Mouse (Mus musculus): ENCODE results near the gene Dpp10. TPM values are rescaled to one million over a fixed set of nuclear protein-coding genes. Genes with fewer than 3 reads are reported as not detected.

Gene Dpp10
- total RNA-seq (2014; fragmentation: Nextera tagmentation) (not detected in 2 replicates), total RNA-seq (2017) (0.12 and 0.16 TPM in 2 replicates), polyA plus RNA-seq (2012) (not detected in 2 replicates)

- Histone ChIP-seq H3K9me3 (replicated peaks) (peaks cover 32% of the 10 kb centered on the region), H3K27me3 (ENCODE audit: insufficient read depth, low read length) (no peaks in the 10 kb centered on the region), H3K4me1 (ENCODE audit: insufficient read depth, low read depth, low read length) (no peaks in the 10 kb centered on the region), H3K36me3 (replicated peaks) (no peaks in the 10 kb centered on the region), H3K4me3 (ENCODE audit: low read depth, low read length) (no peak within 1 kb of the TSS; the same call in 1 of the 2 replicates)
- DNase-seq (ENCODE audit: low spot score) (no peak), ATAC-seq (ENCODE audit: extremely low read depth, insufficient number of reproducible peaks, low FRiP score, poor library complexity, severe bottlenecking) (no peak)
- TF ChIP-seq CTCF (IDR thresholded peaks at IDR 0.05; ENCODE audit: low read depth, low read length): no peak
- TF ChIP-seq TAL1 (conservative IDR thresholded peaks at IDR 0.05; ENCODE audit: low read depth, low read length): no peak
- no peak for TF ChIP-seq GATA1 (IDR thresholded peaks at IDR 0.05; ENCODE audit: borderline replicate concordance, low read length)
- TF ChIP-seq POLR2AphosphoS5 (IDR thresholded peaks at IDR 0.05; ENCODE audit: insufficient replicate concordance, low read depth, low read length): no peak
- no peak for TF ChIP-seq GATA2 (IDR thresholded peaks at IDR 0.05; ENCODE audit: borderline replicate concordance, low read depth, low read length)
Observed at GRCm38 (mm10) chr1:124044925-124045640, at the start of gene Dpp10. TSS of gene Dpp10 (minus strand) at chr1:124045559.

- no peaks in the 10 kb centered on the region for H3K27me3 ChIP-seq (ENCODE audit: insufficient read depth, low read length)
- no peaks in the 10 kb centered on the region for H3K4me1 ChIP-seq (ENCODE audit: insufficient read depth, low read depth, low read length)
- no peak overlapping the region for H3K4me3 ChIP-seq (ENCODE audit: low read depth, low read length)
- peaks cover 29% of the 10 kb centered on the region for H3K9me3 ChIP-seq (replicated peaks)
- TF ChIP-seq TAL1 (conservative IDR thresholded peaks at IDR 0.05; ENCODE audit: low read depth, low read length) (no peak), GATA2 (IDR thresholded peaks at IDR 0.05; ENCODE audit: borderline replicate concordance, low read depth, low read length) (no peak), GATA1 (IDR thresholded peaks at IDR 0.05; ENCODE audit: borderline replicate concordance, low read length) (no peak), CTCF (IDR thresholded peaks at IDR 0.05; ENCODE audit: low read depth, low read length) (no peak), POLR2AphosphoS5 (IDR thresholded peaks at IDR 0.05; ENCODE audit: insufficient replicate concordance, low read depth, low read length) (no peak)
- H3K36me3 ChIP-seq (replicated peaks): no peaks in the 10 kb centered on the region
- ATAC-seq (ENCODE audit: extremely low read depth, insufficient number of reproducible peaks, low FRiP score, poor library complexity, severe bottlenecking) (no peak), DNase-seq (ENCODE audit: low spot score) (no peak)
Observed at GRCm38 (mm10) chr1:124048544-124048943, 3.2 kb upstream of the Dpp10 start.

- TF ChIP-seq TAL1 (conservative IDR thresholded peaks at IDR 0.05; ENCODE audit: low read depth, low read length) (no peak), GATA1 (IDR thresholded peaks at IDR 0.05; ENCODE audit: borderline replicate concordance, low read length) (no peak), GATA2 (IDR thresholded peaks at IDR 0.05; ENCODE audit: borderline replicate concordance, low read depth, low read length) (no peak), CTCF (IDR thresholded peaks at IDR 0.05; ENCODE audit: low read depth, low read length) (no peak), POLR2AphosphoS5 (IDR thresholded peaks at IDR 0.05; ENCODE audit: insufficient replicate concordance, low read depth, low read length) (no peak)
- DNase-seq (ENCODE audit: low spot score) (no peak), ATAC-seq (ENCODE audit: extremely low read depth, insufficient number of reproducible peaks, low FRiP score, poor library complexity, severe bottlenecking) (no peak)
- no peak overlapping the region; the same call in 1 of the 2 replicates for H3K4me3 ChIP-seq (ENCODE audit: low read depth, low read length)
- no peaks in the 10 kb centered on the region for H3K27me3 ChIP-seq (ENCODE audit: insufficient read depth, low read length)
- peaks cover 32% of the 10 kb centered on the region for H3K9me3 ChIP-seq (replicated peaks)
- H3K4me1 ChIP-seq (ENCODE audit: insufficient read depth, low read depth, low read length): no peaks in the 10 kb centered on the region
- H3K36me3 ChIP-seq (replicated peaks): no peaks in the 10 kb centered on the region
Observed at GRCm38 (mm10) chr1:124045761-124046300, 472 bp upstream of the Dpp10 start.

- Histone ChIP-seq H3K36me3 (replicated peaks) (no peaks in the 10 kb centered on the region), H3K4me3 (ENCODE audit: low read depth, low read length) (no peak overlapping the region), H3K9me3 (replicated peaks) (peaks cover 32% of the 10 kb centered on the region), H3K4me1 (ENCODE audit: insufficient read depth, low read depth, low read length) (no peaks in the 10 kb centered on the region), H3K27me3 (ENCODE audit: insufficient read depth, low read length) (no peaks in the 10 kb centered on the region)
- ATAC-seq (ENCODE audit: extremely low read depth, insufficient number of reproducible peaks, low FRiP score, poor library complexity, severe bottlenecking): no peak
- no peak for DNase-seq (ENCODE audit: low spot score)
- TF ChIP-seq TAL1 (conservative IDR thresholded peaks at IDR 0.05; ENCODE audit: low read depth, low read length) (no peak), POLR2AphosphoS5 (IDR thresholded peaks at IDR 0.05; ENCODE audit: insufficient replicate concordance, low read depth, low read length) (no peak), CTCF (IDR thresholded peaks at IDR 0.05; ENCODE audit: low read depth, low read length) (no peak), GATA1 (IDR thresholded peaks at IDR 0.05; ENCODE audit: borderline replicate concordance, low read length) (no peak), GATA2 (IDR thresholded peaks at IDR 0.05; ENCODE audit: borderline replicate concordance, low read depth, low read length) (no peak)
Observed at GRCm38 (mm10) chr1:124044161-124044560, 1.2 kb downstream of the Dpp10 start.

GRCm38 (mm10) chr1:124043421-124043820, 1.9 kb downstream of the Dpp10 start:
- H3K36me3 ChIP-seq (replicated peaks): no peaks in the 10 kb centered on the region
- H3K4me3 ChIP-seq (ENCODE audit: low read depth, low read length): no peak overlapping the region
- H3K9me3 ChIP-seq (replicated peaks): peaks cover 33% of the 10 kb centered on the region
- TF ChIP-seq GATA1 (IDR thresholded peaks at IDR 0.05; ENCODE audit: borderline replicate concordance, low read length) (no peak), GATA2 (IDR thresholded peaks at IDR 0.05; ENCODE audit: borderline replicate concordance, low read depth, low read length) (no peak), POLR2AphosphoS5 (IDR thresholded peaks at IDR 0.05; ENCODE audit: insufficient replicate concordance, low read depth, low read length) (no peak), CTCF (IDR thresholded peaks at IDR 0.05; ENCODE audit: low read depth, low read length) (no peak), TAL1 (conservative IDR thresholded peaks at IDR 0.05; ENCODE audit: low read depth, low read length) (no peak)
- H3K4me1 ChIP-seq (ENCODE audit: insufficient read depth, low read depth, low read length): no peaks in the 10 kb centered on the region
- H3K27me3 ChIP-seq (ENCODE audit: insufficient read depth, low read length): no peaks in the 10 kb centered on the region
- ATAC-seq (ENCODE audit: extremely low read depth, insufficient number of reproducible peaks, low FRiP score, poor library complexity, severe bottlenecking): no peak
- no peak for DNase-seq (ENCODE audit: low spot score)

GRCm38 (mm10) chr1:124041559-124041958, 3.8 kb downstream of the Dpp10 start:
- no peak for DNase-seq (ENCODE audit: low spot score)
- peaks cover 32% of the 10 kb centered on the region for H3K9me3 ChIP-seq (replicated peaks)
- no peaks in the 10 kb centered on the region for H3K4me1 ChIP-seq (ENCODE audit: insufficient read depth, low read depth, low read length)
- no peaks in the 10 kb centered on the region for H3K27me3 ChIP-seq (ENCODE audit: insufficient read depth, low read length)
- H3K36me3 ChIP-seq (replicated peaks): no peaks in the 10 kb centered on the region
- ATAC-seq (ENCODE audit: extremely low read depth, insufficient number of reproducible peaks, low FRiP score, poor library complexity, severe bottlenecking): no peak
- no peak for TF ChIP-seq CTCF (IDR thresholded peaks at IDR 0.05; ENCODE audit: low read depth, low read length)
- no peak for TF ChIP-seq TAL1 (conservative IDR thresholded peaks at IDR 0.05; ENCODE audit: low read depth, low read length)
- no peak for TF ChIP-seq GATA2 (IDR thresholded peaks at IDR 0.05; ENCODE audit: borderline replicate concordance, low read depth, low read length)
- no peak for TF ChIP-seq POLR2AphosphoS5 (IDR thresholded peaks at IDR 0.05; ENCODE audit: insufficient replicate concordance, low read depth, low read length)
- no peak for TF ChIP-seq GATA1 (IDR thresholded peaks at IDR 0.05; ENCODE audit: borderline replicate concordance, low read length)
- no peak overlapping the region for H3K4me3 ChIP-seq (ENCODE audit: low read depth, low read length)
